Mouse (Mus musculus) olfactory bulb, adult 2 months (tissue): ENCODE results near the gene Phgr1.

ENCODE experiments used
- CTCF ChIP-seq: fragments of 200-500 bp; IDR thresholded peaks from 2 replicates; pipeline ENCODE4 v1.5.1; 2012; ENCODE audit warnings: low read depth, mild to moderate bottlenecking, low read length, moderate library complexity; ENCODE audit not compliant: insufficient read depth
- POLR2A ChIP-seq: fragments of 200-500 bp; IDR thresholded peaks from 2 replicates; pipeline ENCODE4 v1.6.1; 2012; ENCODE audit warnings: mild to moderate bottlenecking, low read depth, low read length, moderate library complexity; ENCODE audit not compliant: insufficient read depth

- TF ChIP-seq CTCF (no peak), POLR2A (no peak)
Observed at GRCm38 (mm10) chr2:118791591-118792258, 19.2 kb downstream of the Phgr1 start.
